Mouse (Mus musculus) c-Kit-negative CD71-positive TER-119-positive erythroid progenitor cells, embryonic 14.5 days (primary cell): ENCODE data around the gene Gm5773.
"Not testable (repeated sequence)": the region's sequence is repeated elsewhere in the genome, so short reads cannot be mapped to it uniquely, and the experiment has no call there.

Experiments
- DNase-seq: peaks from one replicate; pipeline ENCODE4 v3.0.0-alpha.2; 2013; ENCODE audit warnings: low read depth, low spot score

The Gm5773 gene

GRCm38 (mm10) chr3:93772700-93773099 lies at the start of gene Gm5773:
Gene Gm5773 (plus strand): TSS chr3:93773000.
- not testable (repeated sequence) for DNase-seq

- DNase-seq = not testable (repeated sequence)
These were observed 27.3 kb upstream of the Gm5773 start for GRCm38 (mm10) chr3:93745475-93745874.

- DNase-seq = not testable (repeated sequence)
These were observed 18.8 kb upstream of the Gm5773 start for GRCm38 (mm10) chr3:93754022-93754421.

GRCm38 (mm10) chr3:93796098-93796497 lies 23.3 kb downstream of the Gm5773 start, which contains the start of gene Tdpoz4:
Gene Tdpoz4 (plus strand): TSS chr3:93796398.
- DNase-seq = not testable (repeated sequence)

GRCm38 (mm10) chr3:93813341-93813740 lies 40.5 kb downstream of the Gm5773 start:
- not testable (repeated sequence) for DNase-seq
